Mouse (Mus musculus) layer of hippocampus, adult 9-11 months (tissue): ENCODE results near the gene Atp13a1.

Experiments
- DNase-seq: peaks from one replicate; pipeline ENCODE4 v3.0.0; 2022

The Atp13a1 gene

GRCm38 (mm10) chr8:69801796-69802195 lies 10.8 kb downstream of the Atp13a1 start:
- peak; percentile 1 for DNase-seq

- peak; percentile 0 for DNase-seq
These were observed 11.3 kb downstream of the Atp13a1 start for GRCm38 (mm10) chr8:69802216-69802615.

GRCm38 (mm10) chr8:69803366-69803765 lies 12.4 kb downstream of the Atp13a1 start:
- no peak for DNase-seq

GRCm38 (mm10) chr8:69804537-69804936 lies 13.6 kb downstream of the Atp13a1 start:
- DNase-seq, result no peak

GRCm38 (mm10) chr8:69805086-69805485 lies 14.1 kb downstream of the Atp13a1 start:
- no peak for DNase-seq

GRCm38 (mm10) chr8:69805491-69805890 lies 14.5 kb downstream of the Atp13a1 start:
- DNase-seq, result no peak

- DNase-seq, result no peak
These were observed 16.3 kb downstream of the Atp13a1 start for GRCm38 (mm10) chr8:69807236-69807635.

GRCm38 (mm10) chr8:69808094-69808863 lies 17.3 kb downstream of the Atp13a1 start, which contains the start of gene Gmip:
Gmip (plus strand) TSS chr8:69808679.
- peak; percentile 61 for DNase-seq

- peak; percentile 57 for DNase-seq
These were observed 18.0 kb downstream of the Atp13a1 start for GRCm38 (mm10) chr8:69808864-69809403.

- DNase-seq, result no peak
These were observed 18.9 kb downstream of the Atp13a1 start for GRCm38 (mm10) chr8:69809820-69810219.

- no peak for DNase-seq
These were observed 23.9 kb downstream of the Atp13a1 start for GRCm38 (mm10) chr8:69814881-69815280.

- DNase-seq, result no peak
These were observed 24.4 kb downstream of the Atp13a1 start for GRCm38 (mm10) chr8:69815396-69815795.

GRCm38 (mm10) chr8:69820466-69820865 lies 29.5 kb downstream of the Atp13a1 start:
- DNase-seq, result no peak

GRCm38 (mm10) chr8:69821971-69822385 lies 31.0 kb downstream of the Atp13a1 start:
- DNase-seq, result no peak

- no peak for DNase-seq
These were observed 31.6 kb downstream of the Atp13a1 start, which contains the start of gene Lpar2 for GRCm38 (mm10) chr8:69822386-69823191. Lpar2 (plus strand) TSS chr8:69822429.

GRCm38 (mm10) chr8:69826371-69826770 lies 35.4 kb downstream of the Atp13a1 start:
- DNase-seq, result no peak

GRCm38 (mm10) chr8:69832298-69832853 lies 41.4 kb downstream of the Atp13a1 start, which contains the start of gene Pbx4:
Pbx4 (plus strand) TSS chr8:69832491.
- peak; percentile 98 for DNase-seq

- DNase-seq, result no peak
These were observed 46.2 kb downstream of the Atp13a1 start for GRCm38 (mm10) chr8:69837057-69837682.

- DNase-seq, result no peak
These were observed 56.5 kb downstream of the Atp13a1 start for GRCm38 (mm10) chr8:69847167-69848065.

GRCm38 (mm10) chr8:69848951-69849350 lies 58.0 kb downstream of the Atp13a1 start:
- no peak for DNase-seq

GRCm38 (mm10) chr8:69849899-69850298 lies 58.9 kb downstream of the Atp13a1 start:
- DNase-seq, result no peak
